In genomic region chr11:98580301-98581121, GRCm38 (mm10) we compare ENCODE assay signal across 11 mouse cellular contexts. TPM values are rescaled to one million over a fixed set of nuclear protein-coding genes. Genes with fewer than 3 reads are reported as not detected.
DNase-seq lines count a peak whose midpoint lies in the region; ATAC-seq and TF ChIP-seq lines count a peak whose summit lies in the region.
"Had no signal": no experiment of that assay in that cellular context is flagged by ENCODE, and none has a peak within 500 bp of the region (broad histone marks: within the 10 kb centered on the region; RNA-seq: fewer than 3 reads in every experiment).

No protein-coding gene starts in this region.

- H3K4me2 ChIP-seq in heart, embryonic 11.5 days, result peak overlapping the region; percentile 47
- peak overlapping the region; percentile 86 for H3K4me2 ChIP-seq in liver, embryonic 16.5 days (ENCODE audit: low read depth, low read length)
- H3K4me2 ChIP-seq: neural tube, embryonic 15.5 days had no signal

- 34% methylated on average over 16 of the region's 16 CpGs for WGBS in heart, embryonic 11.5 days (ENCODE audit: insufficient replicate concordance)
- 19% methylated on average over 16 of the region's 16 CpGs for WGBS in liver, embryonic 16.5 days (ENCODE audit: insufficient replicate concordance)
- WGBS in thymus, adult 2 months, result 87% methylated on average over 16 of the region's 16 CpGs

- no peak for DNase-seq in heart, postnatal 14 days
- DNase-seq in c-Kit-positive CD71-positive TER-119-positive erythroid progenitor cells, embryonic 14.5 days (ENCODE audit: low spot score), result peak; percentile 80
- no peak for DNase-seq in thymus, adult 2 months
- DNase-seq in layer of hippocampus, postnatal 25 days (ENCODE audit: extremely low spot score in 1 of 2, low spot score in 1 of 2), result no peak
- DNase-seq in right cerebral cortex, postnatal 10 days (ENCODE audit: low spot score in 2 of 2), result no peak

- peak; percentile 73 for ATAC-seq in heart, embryonic 11.5 days (replicated peaks; ENCODE audit: insufficient number of reproducible peaks, low FRiP score, low TSS enrichment)
- peak; percentile 72 for ATAC-seq in liver, embryonic 16.5 days (ENCODE audit: low read depth)

- H3K4me1 ChIP-seq in heart, embryonic 11.5 days (ENCODE audit: control insufficient read depth, insufficient read depth, low read length), result peaks cover 56% of the 10 kb centered on the region
- H3K4me1 ChIP-seq in ES-Bruce4 (ENCODE audit: control insufficient read depth, insufficient read depth, low read length), result peaks cover 8% of the 10 kb centered on the region
- H3K4me1 ChIP-seq in liver, embryonic 16.5 days (ENCODE audit: control insufficient read depth, low read depth, low read length), result peaks cover 58% of the 10 kb centered on the region
- H3K4me1 ChIP-seq in thymus, adult 2 months (replicated peaks; ENCODE audit: control insufficient read depth, insufficient read depth, low read length), result peaks cover 5% of the 10 kb centered on the region; the same call in 1 of the 2 replicates

- no peaks in the 10 kb centered on the region for H3K9me3 ChIP-seq in heart, embryonic 11.5 days (replicated peaks; ENCODE audit: control insufficient read depth, low read length)
- no peaks in the 10 kb centered on the region for H3K9me3 ChIP-seq in ES-Bruce4 (replicated peaks; ENCODE audit: control insufficient read depth, insufficient read depth, low read length, poor library complexity, severe bottlenecking)
- H3K9me3 ChIP-seq in liver, embryonic 16.5 days (replicated peaks; ENCODE audit: control insufficient read depth, low read length), result no peaks in the 10 kb centered on the region
- H3K9me3 ChIP-seq: neural tube, embryonic 15.5 days had no signal

- TF ChIP-seq EP300 in ES-Bruce4 (IDR thresholded peaks at IDR 0.05; ENCODE audit: insufficient read depth, low read depth, low read length), result no peak

- H3K27ac ChIP-seq in heart, embryonic 11.5 days (ENCODE audit: low read depth, low read length), result peak overlapping the region; percentile 89
- peak overlapping the region; percentile 59 for H3K27ac ChIP-seq in ES-Bruce4 (ENCODE audit: insufficient read depth, low read length)
- peak overlapping the region; percentile 99 for H3K27ac ChIP-seq in liver, embryonic 16.5 days (ENCODE audit: low read length)
- no peak overlapping the region for H3K27ac ChIP-seq in thymus, adult 2 months (ENCODE audit: control insufficient read depth, insufficient read depth, low read length)
- H3K27ac ChIP-seq: layer of hippocampus, adult 2 months; neural tube, embryonic 15.5 days had no signal

- H3K4me3 ChIP-seq in heart, embryonic 11.5 days (ENCODE audit: low read depth, low read length), result peak overlapping the region; percentile 18
- H3K4me3 ChIP-seq in ES-Bruce4 (ENCODE audit: low read depth, low read length), result no peak overlapping the region
- H3K4me3 ChIP-seq in liver, embryonic 16.5 days (ENCODE audit: low read depth, low read length), result peak overlapping the region; percentile 65
- H3K4me3 ChIP-seq in thymus, adult 2 months (ENCODE audit: control insufficient read depth, insufficient read depth, low read length), result no peak overlapping the region
- H3K4me3 ChIP-seq: layer of hippocampus, adult 2 months; neural tube, embryonic 15.5 days had no signal

- TF ChIP-seq POLR2A in ES-Bruce4 (IDR thresholded peaks at IDR 0.05; ENCODE audit: insufficient read depth, low read length), result no peak
- TF ChIP-seq POLR2A in thymus, adult 2 months (IDR thresholded peaks at IDR 0.05; ENCODE audit: control insufficient read depth, extremely low read depth, insufficient read depth, low read length, poor library complexity), result no peak

- peaks cover 7% of the 10 kb centered on the region for H3K36me3 ChIP-seq in heart, embryonic 11.5 days (ENCODE audit: control insufficient read depth, insufficient read depth, low read length)
- peaks cover 9% of the 10 kb centered on the region for H3K36me3 ChIP-seq in ES-Bruce4 (ENCODE audit: control insufficient read depth, insufficient read depth, low read length, poor library complexity, severe bottlenecking)
- H3K36me3 ChIP-seq in liver, embryonic 16.5 days (ENCODE audit: control insufficient read depth, insufficient read depth), result no peaks in the 10 kb centered on the region
- peaks cover 17% of the 10 kb centered on the region for H3K36me3 ChIP-seq in thymus, adult 2 months (ENCODE audit: control insufficient read depth, insufficient read depth, low read length)

- no peak for TF ChIP-seq CTCF in ES-Bruce4 (IDR thresholded peaks at IDR 0.05; ENCODE audit: low read depth, low read length)
- TF ChIP-seq CTCF in thymus, adult 2 months (IDR thresholded peaks at IDR 0.05; ENCODE audit: borderline replicate concordance, control insufficient read depth, extremely low read depth, insufficient read depth, low read length, poor library complexity), result no peak

- peak overlapping the region; percentile 49 for H3K9ac ChIP-seq in heart, embryonic 11.5 days (ENCODE audit: low read depth, low read length)
- no peak overlapping the region for H3K9ac ChIP-seq in ES-Bruce4 (ENCODE audit: low read depth, poor library complexity, severe bottlenecking)
- peak overlapping the region; percentile 83 for H3K9ac ChIP-seq in liver, embryonic 16.5 days (ENCODE audit: low read depth, low read length)
- H3K9ac ChIP-seq: neural tube, embryonic 15.5 days had no signal

- H3K27me3 ChIP-seq in heart, embryonic 11.5 days (ENCODE audit: control insufficient read depth, insufficient read depth, low read length), result no peaks in the 10 kb centered on the region
- H3K27me3 ChIP-seq in ES-Bruce4 (ENCODE audit: control insufficient read depth, insufficient read depth, low read length, poor library complexity, severe bottlenecking), result no peaks in the 10 kb centered on the region
- no peaks in the 10 kb centered on the region for H3K27me3 ChIP-seq in liver, embryonic 16.5 days (ENCODE audit: control insufficient read depth, insufficient read depth, low read depth, low read length)
- no peaks in the 10 kb centered on the region for H3K27me3 ChIP-seq in thymus, adult 2 months (ENCODE audit: control insufficient read depth, insufficient read depth, low read length)
- H3K27me3 ChIP-seq: CH12.LX; neural tube, embryonic 15.5 days had no signal

- intact Hi-C loops in heart, postnatal 14 days (cut with DNase I), result no loop called here

RNA-seq across cellular contexts. Expression of gene Ormdl3, which starts 6.7 kb away (rescaled TPM):
- polyA plus RNA-seq in heart, embryonic 11.5 days (2014; fragmentation: Nextera tagmentation; extraction: Ambion mirVana), result 9.6 and 15.0 TPM in 2 replicates
- 10 to 100 TPM; 35.0 to 37.1 TPM for total RNA-seq in heart, postnatal 14 days (2021)
- polyA plus RNA-seq in ES-Bruce4 (2011; ENCODE audit: insufficient read depth, insufficient read length, low read depth, missing spikeins), result 19.3 and 20.0 TPM in 2 replicates
- 36.6 and 38.4 TPM in 2 replicates for polyA plus RNA-seq in liver, embryonic 16.5 days (2015; fragmentation: Nextera tagmentation; extraction: Ambion mirVana)
- polyA plus RNA-seq in thymus, adult 2 months (2012; rRNA removed), result 66.8 and 74.6 TPM in 2 replicates
- 10 to 100 TPM; 47.7 to 57.5 TPM for total RNA-seq in layer of hippocampus, postnatal 25 days (2021)

RNA-seq across cellular contexts. Expression of gene Lrrc3c, which starts 17.6 kb away (rescaled TPM):
- not detected in 2 replicates for polyA plus RNA-seq in heart, embryonic 11.5 days (2014; fragmentation: Nextera tagmentation; extraction: Ambion mirVana)
- not detected for total RNA-seq in heart, postnatal 14 days (2021)
- polyA plus RNA-seq in ES-Bruce4 (2011; ENCODE audit: insufficient read depth, insufficient read length, low read depth, missing spikeins), result not detected in 2 replicates
- not detected in 2 replicates for polyA plus RNA-seq in liver, embryonic 16.5 days (2015; fragmentation: Nextera tagmentation; extraction: Ambion mirVana)
- polyA plus RNA-seq in thymus, adult 2 months (2012; rRNA removed), result not detected in 2 replicates
- not detected for total RNA-seq in layer of hippocampus, postnatal 25 days (2021)
- total RNA-seq: CH12.LX; layer of hippocampus, adult 2 months had no signal
- polyA plus RNA-seq: neural tube, embryonic 15.5 days had no signal

RNA-seq across cellular contexts. Expression of gene Zpbp2, which starts 29.6 kb away (rescaled TPM):
- 0.33 and 0.62 TPM in 2 replicates for polyA plus RNA-seq in heart, embryonic 11.5 days (2014; fragmentation: Nextera tagmentation; extraction: Ambion mirVana)
- total RNA-seq in heart, postnatal 14 days (2021), result not detected
- not detected in 2 replicates for polyA plus RNA-seq in ES-Bruce4 (2011; ENCODE audit: insufficient read depth, insufficient read length, low read depth, missing spikeins)
- polyA plus RNA-seq in liver, embryonic 16.5 days (2015; fragmentation: Nextera tagmentation; extraction: Ambion mirVana), result 0.60 and 0.85 TPM in 2 replicates
- 1.1 and 1.2 TPM in 2 replicates for polyA plus RNA-seq in thymus, adult 2 months (2012; rRNA removed)
- total RNA-seq in layer of hippocampus, postnatal 25 days (2021), result not detected
- total RNA-seq: layer of hippocampus, adult 2 months had no signal
- polyA plus RNA-seq: neural tube, embryonic 15.5 days had no signal

RNA-seq across cellular contexts. Expression of gene Ikzf3, which starts 34.7 kb away (rescaled TPM):
- polyA plus RNA-seq in heart, embryonic 11.5 days (2014; fragmentation: Nextera tagmentation; extraction: Ambion mirVana), result 0.13 TPM in 1 of 2 replicates, not detected in the other
- total RNA-seq in heart, postnatal 14 days (2021), result 1 to 10 TPM in 1 of 2 experiments, under 1 TPM in 1; 0.81 to 5.4 TPM
- polyA plus RNA-seq in ES-Bruce4 (2011; ENCODE audit: insufficient read depth, insufficient read length, low read depth, missing spikeins), result not detected in 2 replicates
- polyA plus RNA-seq in liver, embryonic 16.5 days (2015; fragmentation: Nextera tagmentation; extraction: Ambion mirVana), result 0.19 and 0.20 TPM in 2 replicates
- 143 and 183 TPM in 2 replicates for polyA plus RNA-seq in thymus, adult 2 months (2012; rRNA removed)
- total RNA-seq in layer of hippocampus, postnatal 25 days (2021), result under 1 TPM in 1 of 2 experiments, not detected in 1; 0.52 TPM

RNA-seq across cellular contexts. Expression of gene Gm12355, which starts 45.0 kb away (rescaled TPM):
- polyA plus RNA-seq in heart, embryonic 11.5 days (2014; fragmentation: Nextera tagmentation; extraction: Ambion mirVana), result 0.34 and 0.44 TPM in 2 replicates
- 10 to 100 TPM in 1 of 2 experiments, 1 to 10 TPM in 1; 8.8 to 12.9 TPM for total RNA-seq in heart, postnatal 14 days (2021)
- 50.0 and 53.5 TPM in 2 replicates for polyA plus RNA-seq in ES-Bruce4 (2011; ENCODE audit: insufficient read depth, insufficient read length, low read depth, missing spikeins)
- 0.12 and 0.47 TPM in 2 replicates for polyA plus RNA-seq in liver, embryonic 16.5 days (2015; fragmentation: Nextera tagmentation; extraction: Ambion mirVana)
- polyA plus RNA-seq in thymus, adult 2 months (2012; rRNA removed), result not detected in 2 replicates
- total RNA-seq in layer of hippocampus, postnatal 25 days (2021), result 10 to 100 TPM; 10.4 to 12.4 TPM

Comparison
In these comparisons a context has a peak if more than half of its experiments do, and no peak if none do; other contexts are left out.
1. H3K4me3 ChIP-seq: peak in heart, embryonic 11.5 days (single experiment) and liver, embryonic 16.5 days (single experiment); none in ES-Bruce4 (single experiment) and thymus, adult 2 months (single experiment).